Mouse (Mus musculus) cerebellum, adult 2 months (tissue): ENCODE measurements around the gene Ppip5k1. TPM values are rescaled to one million over a fixed set of nuclear protein-coding genes. Genes with fewer than 3 reads are reported as not detected.
A peak's percentile ranks its signal among the peaks of the same experiment; 100 is the strongest.

Experiments
- DNase-seq, 2 experiments: peaks; one replicate each; pipeline ENCODE4 v3.0.0; 2021
- H3K27ac ChIP-seq: fragments of 200-500 bp; 2 replicates; pipeline ENCODE4 v1.5.1; 2012; ENCODE audit warnings: low read length, control low read depth, inconsistent platforms; ENCODE audit not compliant: insufficient read depth
- H3K27me3 ChIP-seq: fragments of 200-500 bp; 2 replicates; pipeline ENCODE4 v1.6.1; 2012; ENCODE audit warnings: inconsistent platforms, mild to moderate bottlenecking, low read length, moderate library complexity; ENCODE audit not compliant: control insufficient read depth, insufficient read depth
- H3K4me1 ChIP-seq: fragments of 200-500 bp; 2 replicates; pipeline ENCODE4 v1.6.1; 2011; ENCODE audit warnings: low read length; ENCODE audit not compliant: control insufficient read depth, insufficient read depth
- H3K4me3 ChIP-seq: fragments of 200-500 bp; replicated peaks from 2 replicates; pipeline ENCODE3; 2011; ENCODE audit warnings: mild to moderate bottlenecking, low read depth, low read length, control low read depth; ENCODE audit not compliant: insufficient read depth
- CTCF ChIP-seq: fragments of 200-500 bp; IDR thresholded peaks from 2 replicates; pipeline ENCODE4 v1.5.1; 2011; ENCODE audit warnings: low read depth, mild to moderate bottlenecking, control low read depth, low read length, moderate library complexity, borderline replicate concordance; ENCODE audit not compliant: insufficient read depth
- POLR2A ChIP-seq: fragments of 200-500 bp; IDR thresholded peaks from 2 replicates; pipeline ENCODE4 v1.6.1; 2011; ENCODE audit warnings: low read length, control low read depth, borderline replicate concordance; ENCODE audit not compliant: insufficient read depth
- whole genome bisulfite sequencing: fragments of 180-500 bp; shearing (Covaris S2); methylation state at CpG from one replicate; pipeline ENCODE4 v1.1.7; 2018; 5-methylcytosine and 5-hydroxymethylcytosine counted together
- polyA plus RNA-seq: library from polyadenylated mRNA; depleted of rRNA; stranded (reverse); fragments of >200 nt; gene quantifications from 2 replicates; pipeline ENCODE4 v1.2.3, GENCODE M21; 2012

The Ppip5k1 gene
- polyA plus RNA-seq, 1 experiment, result 160 TPM

DNA sequence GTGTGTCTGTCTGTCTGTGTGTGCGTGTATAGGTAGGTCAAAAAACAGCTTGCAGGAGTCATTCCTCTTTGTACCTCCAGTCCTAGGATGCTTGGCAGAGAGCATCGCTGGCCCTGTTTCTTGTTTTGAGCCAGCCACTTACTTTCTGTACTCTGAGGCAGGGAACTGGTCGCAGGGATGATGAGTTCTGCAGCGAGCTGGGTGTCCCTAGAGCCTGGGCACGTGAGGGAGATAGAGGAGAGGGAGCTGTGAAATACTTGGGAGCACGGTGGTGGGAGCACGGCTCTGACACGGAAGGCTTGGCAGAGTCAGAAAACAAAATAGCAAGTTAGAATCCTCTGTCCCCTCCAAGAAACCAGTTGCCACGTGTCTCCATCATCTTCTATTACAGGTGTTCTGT lies 57.5 kb downstream of the Ppip5k1 start:
- Histone ChIP-seq H3K27me3 (no peaks in the 10 kb centered on the region), H3K27ac (peak overlapping the region; percentile 93), H3K4me1 (peaks cover 43% of the 10 kb centered on the region), H3K4me3 (peak overlapping the region; percentile 99)
- TF ChIP-seq CTCF (no peak), POLR2A (no peak)
- WGBS, result 2% methylated on average over 9 of the region's 9 CpGs
- DNase-seq, result peak in 1 of 2 experiments; percentile 53

GRCm38 (mm10) chr2:121296754-121297231 lies 58.4 kb downstream of the Ppip5k1 start:
- peak; percentile 47 to 62 for DNase-seq
- whole genome bisulfite sequencing, result 4% methylated on average over 6 of the region's 6 CpGs
- Histone ChIP-seq H3K4me1 (peaks cover 36% of the 10 kb centered on the region), H3K4me3 (peak overlapping the region; percentile 99), H3K27me3 (no peaks in the 10 kb centered on the region), H3K27ac (peak overlapping the region; percentile 93)
- no peak for TF ChIP-seq CTCF
- TF ChIP-seq POLR2A, result no peak

DNA sequence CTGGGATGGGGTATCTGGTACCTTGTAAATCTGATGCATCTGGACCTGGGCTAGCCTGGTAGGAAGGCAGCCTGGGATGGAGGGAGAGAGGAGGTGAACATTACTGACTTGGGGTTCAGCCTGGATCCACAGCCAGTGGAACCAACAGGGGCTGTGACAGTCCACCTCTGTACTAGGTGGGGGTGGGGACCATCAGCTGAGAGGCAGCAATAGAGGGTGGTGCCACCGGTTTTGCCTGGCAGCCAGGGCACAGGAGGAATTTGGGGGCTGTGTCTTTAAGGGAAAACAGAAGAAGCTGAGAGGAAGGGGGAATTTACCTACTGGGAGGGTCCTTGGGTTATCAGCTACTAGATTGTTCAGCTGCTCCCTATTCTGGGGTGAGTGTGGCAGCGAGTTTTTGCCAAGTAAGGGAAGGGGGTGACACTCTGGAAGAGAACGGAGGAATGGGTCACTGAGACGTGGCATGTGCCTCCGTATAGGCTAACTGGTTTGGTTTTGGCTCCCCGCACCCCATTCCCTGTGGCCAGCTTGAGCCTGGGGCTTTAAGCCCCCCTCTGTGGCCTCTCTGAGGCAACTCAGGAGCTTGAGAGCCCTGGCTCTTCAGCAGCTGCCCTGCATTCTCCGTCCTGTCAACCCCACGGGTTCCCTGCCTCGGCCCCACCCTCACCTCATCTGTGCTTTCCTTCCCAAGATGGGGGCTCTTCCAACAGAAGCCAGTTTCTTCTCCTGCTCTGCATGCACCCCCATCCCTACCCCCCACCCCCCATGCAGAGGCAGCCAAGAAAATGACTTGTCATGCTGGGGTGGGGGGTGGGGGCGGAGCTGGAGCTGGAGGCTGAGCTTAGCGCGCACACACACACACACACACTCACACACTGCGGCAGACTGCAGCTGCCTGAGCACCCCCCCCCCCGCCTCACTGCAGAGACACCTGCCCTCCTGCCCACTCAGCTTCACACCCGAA lies 59.3 kb downstream of the Ppip5k1 start:
- Histone ChIP-seq H3K4me1 (peaks cover 28% of the 10 kb centered on the region), H3K27ac (peak overlapping the region; percentile 93), H3K27me3 (no peaks in the 10 kb centered on the region), H3K4me3 (peak overlapping the region; percentile 99)
- peak; percentile 70 to 79 for DNase-seq
- WGBS, result under 1% methylated on average over 15 of the region's 15 CpGs
- TF ChIP-seq CTCF (no peak), POLR2A (0 out of 2 replicates have a peak, but pooled peaks have one; percentile 40)

DNA sequence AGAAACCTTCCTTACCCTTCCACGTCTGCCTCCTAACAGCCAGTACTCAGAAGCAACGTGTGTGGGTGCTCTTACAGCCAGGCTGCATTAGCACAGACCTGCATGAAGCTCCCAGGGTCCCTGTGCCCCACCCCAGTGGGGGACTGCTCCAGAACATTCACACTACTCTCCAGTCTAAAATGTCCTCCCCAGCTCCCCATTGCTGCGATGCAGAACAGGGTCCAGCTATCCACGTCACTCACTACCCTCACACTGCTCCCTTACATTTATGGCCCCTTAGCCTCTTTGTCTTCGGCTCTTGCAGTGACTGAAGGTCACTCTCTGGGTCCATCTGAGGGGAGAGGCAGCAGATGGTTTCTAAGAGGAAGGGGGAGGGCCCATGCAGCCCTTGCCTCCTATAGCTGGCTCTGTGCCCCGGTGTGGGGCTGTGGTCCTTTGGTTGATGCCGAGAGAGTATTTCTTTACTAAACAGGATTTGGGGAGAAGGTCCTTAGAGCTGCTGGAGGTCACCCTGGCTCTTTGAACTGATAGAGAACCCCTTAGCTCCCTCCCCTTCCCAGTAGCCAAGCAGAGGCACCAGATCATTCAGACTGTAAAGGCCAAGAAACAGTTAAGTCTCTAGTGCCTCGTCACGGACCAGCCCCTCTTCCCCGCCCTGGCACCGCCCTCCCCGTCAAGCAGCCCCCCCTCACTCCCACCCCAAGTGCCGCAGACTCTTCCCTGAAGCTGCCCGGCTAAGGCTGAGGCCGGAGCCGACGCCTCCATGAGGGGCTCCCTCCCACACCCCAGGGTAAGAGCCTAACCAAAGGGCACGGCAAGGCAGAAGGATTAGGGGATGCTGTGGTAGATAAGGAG lies 60.2 kb downstream of the Ppip5k1 start:
- Histone ChIP-seq H3K4me1 (peaks cover 24% of the 10 kb centered on the region), H3K27ac (peak overlapping the region; percentile 96), H3K27me3 (no peaks in the 10 kb centered on the region), H3K4me3 (peak overlapping the region; percentile 99)
- peak; percentile 84 to 85 for DNase-seq
- 2% methylated on average over 18 of the region's 18 CpGs for WGBS
- no peak for TF ChIP-seq CTCF
- TF ChIP-seq POLR2A, result peak; percentile 65; the same call in 1 of the 2 replicates

- peak; percentile 74 to 82 for DNase-seq
- WGBS, result 5% methylated on average over 4 of the region's 4 CpGs
- no peaks in the 10 kb centered on the region for H3K27me3 ChIP-seq
- peak overlapping the region; percentile 99 for H3K4me3 ChIP-seq
- peaks cover 16% of the 10 kb centered on the region for H3K4me1 ChIP-seq
- H3K27ac ChIP-seq, result peak overlapping the region; percentile 96
- peak; percentile 57; the same call in 1 of the 2 replicates for TF ChIP-seq POLR2A
- no peak for TF ChIP-seq CTCF
These were observed 61.0 kb downstream of the Ppip5k1 start for GRCm38 (mm10) chr2:121294182-121294581.

DNA sequence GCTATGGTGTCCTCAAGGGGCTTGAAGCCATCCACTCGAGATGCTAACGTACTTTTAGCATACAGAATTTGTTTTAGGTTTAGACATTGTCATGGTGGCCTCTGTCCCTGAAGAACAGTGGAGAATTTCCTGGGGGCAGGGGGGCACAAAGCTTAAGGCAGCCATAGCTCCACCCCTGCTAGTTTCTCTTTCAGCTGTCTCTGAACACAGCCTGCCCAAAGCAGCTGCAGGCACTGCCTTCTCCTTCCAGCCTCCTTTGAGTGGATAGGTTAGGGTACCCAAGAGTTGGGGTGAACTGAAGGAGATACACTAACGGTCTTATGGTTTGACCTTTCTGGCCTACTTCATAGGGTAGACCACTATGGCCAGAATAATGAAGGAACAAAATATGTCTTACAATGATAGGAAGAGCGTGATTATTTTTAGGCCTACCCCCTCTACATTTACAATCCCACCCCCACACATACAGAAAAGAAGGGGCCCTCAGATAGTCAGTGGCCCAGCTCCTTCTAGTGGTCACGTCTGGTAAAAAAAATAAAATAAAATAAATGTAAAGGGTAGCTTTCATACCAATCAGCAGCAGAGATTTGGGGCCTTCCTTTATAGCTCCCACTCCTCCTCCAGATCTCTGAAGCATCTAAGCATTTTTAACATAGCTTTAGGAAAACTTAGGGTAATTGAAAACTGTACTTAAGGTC lies 62.7 kb downstream of the Ppip5k1 start:
- no peak for DNase-seq
- 78% methylated on average over 5 of the region's 5 CpGs for whole genome bisulfite sequencing
- H3K27me3 ChIP-seq, result no peaks in the 10 kb centered on the region
- peaks cover 11% of the 10 kb centered on the region; the same call in 1 of the 2 replicates for H3K4me1 ChIP-seq
- no peak overlapping the region for H3K4me3 ChIP-seq
- TF ChIP-seq CTCF (no peak), POLR2A (no peak)
- H3K27ac ChIP-seq, result no peak overlapping the region; the same call in 1 of the 2 replicates
